Mouse (Mus musculus): ENCODE results near the gene C1ql4.

DNA sequence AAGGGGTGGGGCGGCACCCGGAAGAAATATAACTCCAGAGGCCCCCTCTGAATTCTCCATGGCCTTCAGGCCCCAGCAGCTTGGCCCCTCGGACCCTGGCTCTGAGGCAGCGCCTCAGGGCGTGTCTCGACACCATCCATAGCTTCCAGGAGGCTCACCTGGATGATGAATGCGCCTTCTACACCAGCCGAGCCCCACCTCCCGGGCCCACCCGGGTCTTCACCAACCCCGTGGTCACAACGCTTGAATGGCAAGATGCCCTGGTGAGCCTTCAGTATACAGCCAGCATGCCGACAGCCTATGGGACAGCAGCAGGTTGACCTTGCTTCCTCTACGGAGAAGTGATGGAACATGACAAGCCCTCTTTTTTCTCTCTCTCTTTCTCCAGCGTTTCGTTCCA is 4.8 kb downstream of the C1ql4 start:
- TF ChIP-seq MAX (IDR thresholded peaks at IDR 0.05; ENCODE audit: low read depth) (no peak), POLR2AphosphoS2 (IDR thresholded peaks at IDR 0.05; ENCODE audit: insufficient read length, low read depth) (no peak), POLR2A (IDR thresholded peaks at IDR 0.05; ENCODE audit: insufficient read length, low read depth) (no peak), TCF12 (IDR thresholded peaks at IDR 0.05; ENCODE audit: insufficient read depth, poor library complexity, severe bottlenecking) (no peak), TCF3 (IDR thresholded peaks at IDR 0.05; ENCODE audit: insufficient read length, low read depth) (no peak), E2F4 (IDR thresholded peaks at IDR 0.05; ENCODE audit: insufficient read depth) (no peak), MYOG (IDR thresholded peaks at IDR 0.05; ENCODE audit: control insufficient read depth in 1 of 3, insufficient read depth in 1 of 3, insufficient read length in 2 of 3, low read depth in 2 of 3) (no peak), MYOD1 (IDR thresholded peaks at IDR 0.05; ENCODE audit: control insufficient read depth in 1 of 3, insufficient read length in 2 of 3, low read depth in 2 of 3) (no peak), REST (IDR thresholded peaks at IDR 0.05; ENCODE audit: insufficient read depth, insufficient read length) (no peak), SRF (IDR thresholded peaks at IDR 0.05; ENCODE audit: control insufficient read depth, insufficient read length, low read depth) (no peak)

Measured in myocyte (in vitro differentiated cells).